Mouse (Mus musculus) hindlimb bud, embryonic 11.5 days (tissue): Measurements from ENCODE around the gene Gm29094.
"Not testable (repeated sequence)": the region's sequence is repeated elsewhere in the genome, so short reads cannot be mapped to it uniquely, and the experiment has no call there.

ENCODE experiments used
- DNase-seq: peaks from one replicate; pipeline ENCODE4 v3.0.0-alpha.2; 2012; ENCODE audit warnings: low read depth, low spot score; ENCODE audit errors: extremely low spot score

Gm29094 gene

DNA sequence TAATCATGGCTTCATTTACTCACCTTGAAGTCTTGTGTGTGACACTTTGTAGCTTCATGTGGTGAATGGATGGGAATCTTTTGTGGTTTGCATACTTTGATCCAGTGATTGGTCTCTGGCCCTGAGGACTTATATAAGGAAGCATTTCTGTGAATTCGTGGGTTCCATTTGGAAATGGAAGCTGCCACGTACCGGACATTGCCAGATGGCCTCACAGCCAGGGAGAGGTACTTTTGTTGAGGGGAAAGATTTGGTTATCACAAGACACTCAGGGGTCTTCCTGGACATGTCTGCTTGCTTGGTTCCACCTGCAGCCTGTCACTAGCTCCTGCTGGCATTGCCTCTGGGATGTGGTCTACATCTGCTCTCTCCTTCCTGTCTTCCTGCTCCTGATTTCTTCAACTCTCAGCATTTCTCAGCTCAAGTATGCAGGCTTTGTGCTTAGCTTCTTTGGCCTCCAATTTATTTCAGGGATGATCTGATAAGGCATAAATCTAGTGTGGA, 41.4 kb downstream of the Gm29094 start:
- DNase-seq, result not testable (repeated sequence)

DNA sequence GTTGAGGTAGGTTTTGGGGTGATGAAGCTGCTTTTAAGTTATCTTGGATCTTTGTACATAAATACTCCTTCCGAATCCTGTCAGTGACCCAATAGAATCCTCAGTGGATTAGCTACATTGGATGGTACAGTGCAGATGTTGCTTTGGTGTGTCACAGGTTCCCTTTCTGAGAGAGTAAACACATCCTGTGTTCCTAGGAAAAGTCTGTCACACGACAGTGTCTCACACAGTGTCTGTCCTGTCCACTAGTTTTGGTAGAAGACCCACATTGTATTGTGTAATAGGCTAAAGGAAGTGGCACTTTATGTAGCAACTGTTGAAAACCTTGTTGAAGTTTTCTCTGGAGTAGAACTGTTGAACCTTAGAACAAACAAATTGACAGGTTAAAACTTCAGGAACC, 54.2 kb downstream of the Gm29094 start:
- DNase-seq, result no peak

DNA sequence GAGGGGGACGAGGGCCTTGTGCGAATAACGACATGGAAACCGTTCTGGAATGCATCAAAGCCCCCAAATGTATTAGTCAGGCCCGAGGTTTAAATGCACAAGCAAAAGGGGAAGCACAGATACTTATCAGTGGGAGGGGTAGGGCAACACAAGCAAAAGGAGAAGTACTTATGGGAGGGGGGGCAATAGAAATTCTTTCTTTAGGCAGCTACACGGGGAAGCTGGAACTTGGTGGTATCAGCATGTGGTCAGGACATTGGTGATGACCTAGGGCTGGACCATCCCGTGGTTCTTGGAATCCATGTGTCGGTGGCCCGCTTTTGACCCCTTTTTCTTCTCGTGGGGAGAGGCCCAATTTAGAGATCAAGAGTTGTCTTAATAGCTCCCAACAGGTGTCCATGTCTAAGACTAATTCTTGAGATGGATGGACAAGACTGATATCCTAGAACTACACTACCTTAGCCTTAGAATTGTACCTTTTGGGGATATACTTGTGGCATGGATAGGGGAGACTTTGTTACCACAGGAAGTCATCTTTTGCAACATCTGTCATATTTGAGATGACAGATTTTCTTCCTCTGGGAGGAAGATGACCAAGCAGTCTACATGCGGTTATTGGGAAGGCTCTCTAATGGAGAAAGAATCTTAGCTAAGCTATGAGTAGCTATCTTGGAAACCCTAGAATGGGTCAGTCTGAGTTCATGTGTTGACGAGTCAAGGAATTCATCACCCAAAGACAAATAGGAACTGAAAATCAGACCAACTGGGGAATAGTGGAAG, 57.6 kb downstream of the Gm29094 start:
- no peak for DNase-seq

DNA sequence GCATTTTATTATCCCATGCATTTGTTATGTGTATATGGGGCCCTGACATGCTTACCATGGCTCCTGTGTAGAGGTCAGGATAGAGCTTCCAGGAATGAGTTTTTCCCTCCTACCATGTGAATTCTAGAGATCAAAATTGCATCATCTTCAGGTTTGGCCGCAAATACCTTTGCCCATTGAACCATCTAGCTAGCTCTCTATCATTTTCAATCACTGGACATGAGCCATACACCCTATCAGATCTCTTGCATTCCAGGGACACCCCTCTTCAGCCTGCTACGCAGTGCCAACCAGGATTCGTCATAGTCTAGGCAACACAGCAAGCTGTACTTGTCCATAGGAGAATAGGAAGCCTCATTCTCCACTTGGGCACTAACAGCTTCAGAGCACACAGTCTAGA, 64.8 kb downstream of the Gm29094 start:
- DNase-seq, result no peak

DNA sequence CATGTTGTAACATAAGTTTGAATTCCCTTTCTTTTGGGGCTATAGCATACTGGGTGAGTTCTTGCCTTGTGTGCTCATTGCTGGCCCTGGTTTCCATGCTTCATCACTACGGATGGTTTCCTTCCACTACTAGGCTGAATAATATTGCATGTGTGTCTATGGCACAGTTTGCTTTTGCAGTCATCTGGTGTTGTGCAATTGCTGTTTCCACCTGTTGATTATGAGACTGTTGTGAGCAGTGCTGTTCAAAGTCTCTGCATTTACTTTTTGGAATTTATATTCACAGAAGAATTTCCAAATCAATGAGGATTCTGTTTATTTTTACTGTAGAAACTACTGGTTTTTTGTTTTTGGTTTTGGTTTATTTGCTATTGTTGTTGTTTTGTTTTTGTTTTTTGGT, 65.4 kb downstream of the Gm29094 start:
- DNase-seq, result no peak
